Mouse (Mus musculus) brain, embryonic 14.5 days (tissue): Measurements from ENCODE around the gene Nme9.

Source experiments
- CTCF ChIP-seq: fragments of 200-500 bp; IDR thresholded peaks from 2 replicates; pipeline ENCODE4 v1.5.1; 2012; ENCODE audit warnings: inconsistent platforms, mild to moderate bottlenecking, moderate library complexity, borderline replicate concordance; ENCODE audit not compliant: insufficient read depth, insufficient read length; ENCODE audit errors: extremely low read depth
- POLR2A ChIP-seq: fragments of 200-500 bp; IDR thresholded peaks from 2 replicates; pipeline ENCODE4 v1.6.1; 2012; ENCODE audit warnings: mild to moderate bottlenecking, inconsistent platforms, borderline replicate concordance; ENCODE audit not compliant: poor library complexity, insufficient read depth, insufficient read length, severe bottlenecking; ENCODE audit errors: extremely low read depth

- TF ChIP-seq POLR2A (no peak), CTCF (no peak)
These were observed 40.2 kb upstream of the Nme9 start for GRCm38 (mm10) chr9:99411093-99411492.
